Mouse (Mus musculus): ENCODE results near the gene Aif1.
A peak's percentile ranks its signal among the peaks of the same experiment; 100 is the strongest.

Gene Aif1

DNA sequence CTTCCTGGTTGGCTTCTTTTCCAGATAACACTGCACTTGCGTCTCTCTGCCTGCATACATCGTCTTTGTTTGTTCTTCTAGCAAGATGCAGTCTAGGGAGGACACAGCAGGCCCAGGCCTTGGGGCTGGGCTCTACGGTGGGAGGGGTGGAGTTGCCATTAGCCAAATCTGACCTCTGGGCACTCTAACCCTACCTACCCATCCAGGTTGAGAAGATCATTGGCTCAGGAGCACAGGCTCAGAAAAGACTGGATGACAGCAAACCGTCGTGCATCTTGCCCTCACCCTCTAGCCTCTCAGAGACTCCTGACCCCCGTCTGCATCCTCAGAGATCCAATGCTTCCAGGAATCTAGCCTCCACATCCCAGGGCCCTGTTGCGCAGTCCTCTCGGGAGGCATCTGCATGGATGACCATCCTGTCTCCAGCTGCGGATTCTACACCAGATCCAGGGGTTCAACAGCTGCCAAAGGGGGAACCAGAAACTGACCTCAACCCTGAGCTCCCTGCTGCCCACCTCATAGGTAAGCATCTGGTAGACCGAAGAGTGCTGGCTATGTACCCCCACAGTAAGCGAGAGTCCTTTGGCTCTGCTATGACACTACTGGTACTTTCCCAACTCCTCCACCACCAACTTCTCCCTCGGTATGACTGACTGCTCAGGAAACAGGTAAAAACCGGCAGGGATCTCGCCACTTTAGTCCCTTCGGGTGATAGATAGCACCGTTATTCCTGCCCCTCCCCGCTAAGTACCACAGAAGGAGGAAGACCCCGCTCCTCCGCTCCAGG, 19.2 kb upstream of the Aif1 start:
- ATAC-seq (ENCODE audit: low TSS enrichment): peak; percentile 27; the same call in 1 of the 2 replicates

DNA sequence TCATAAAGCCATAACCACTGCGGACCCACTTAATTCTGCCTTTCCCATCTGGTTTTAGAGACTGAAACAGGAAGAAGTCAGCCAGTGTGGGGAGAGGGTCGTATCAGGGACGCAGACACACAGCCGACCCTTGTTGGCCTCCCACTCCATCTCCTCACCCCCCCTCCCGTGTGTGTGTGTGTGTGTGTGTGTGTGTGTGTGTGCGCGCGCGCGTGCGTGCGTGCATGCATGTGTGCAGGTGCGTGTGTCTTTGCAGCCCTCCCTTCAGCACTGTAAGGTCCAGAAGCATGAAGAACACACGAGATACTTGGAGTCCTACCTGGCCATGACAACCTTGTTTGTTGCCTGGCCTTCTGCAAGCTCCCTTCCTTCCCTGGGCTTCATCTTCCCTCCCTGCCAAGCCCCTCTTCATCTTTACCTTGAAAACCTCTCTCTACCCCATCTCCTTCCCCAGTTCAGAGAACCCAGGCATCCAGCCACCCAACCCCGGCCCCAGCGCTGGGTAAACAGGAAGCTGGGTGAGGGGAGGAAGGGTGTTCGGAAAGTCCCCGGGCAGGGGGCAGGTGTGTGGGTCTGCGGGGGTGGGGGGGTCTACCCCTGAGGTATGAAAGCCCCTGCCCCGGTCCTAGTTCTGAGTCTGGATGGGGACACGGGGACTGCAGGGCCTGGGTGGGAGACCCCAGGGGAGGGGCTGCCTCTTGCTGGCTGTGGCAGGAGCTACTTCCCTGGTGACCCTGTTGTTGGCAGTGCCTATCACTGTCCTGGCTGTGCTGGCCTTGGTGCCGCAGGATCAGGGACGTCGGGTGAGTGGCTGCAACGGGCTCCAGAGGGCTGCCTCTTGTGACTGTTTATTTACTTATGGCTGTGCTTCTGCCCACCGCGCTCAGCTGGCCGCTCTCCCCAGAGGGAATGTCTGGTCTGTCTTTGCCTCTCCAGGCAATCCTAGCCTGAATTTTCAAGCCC, 18.3 kb upstream of the Aif1 start, which contains the start of gene Ltb:
Ltb (plus strand) TSS at position 559 of the 963 bp plus-strand sequence.
- no peak for ATAC-seq (ENCODE audit: low TSS enrichment)

GRCm38 (mm10) chr17:35192924-35193323, 17.1 kb upstream of the Aif1 start:
- ATAC-seq (ENCODE audit: low TSS enrichment): no peak

GRCm38 (mm10) chr17:35191723-35192122, 15.9 kb upstream of the Aif1 start:
- ATAC-seq (ENCODE audit: low TSS enrichment): no peak

GRCm38 (mm10) chr17:35190096-35190495, 14.2 kb upstream of the Aif1 start:
- no peak for ATAC-seq (ENCODE audit: low TSS enrichment)

DNA sequence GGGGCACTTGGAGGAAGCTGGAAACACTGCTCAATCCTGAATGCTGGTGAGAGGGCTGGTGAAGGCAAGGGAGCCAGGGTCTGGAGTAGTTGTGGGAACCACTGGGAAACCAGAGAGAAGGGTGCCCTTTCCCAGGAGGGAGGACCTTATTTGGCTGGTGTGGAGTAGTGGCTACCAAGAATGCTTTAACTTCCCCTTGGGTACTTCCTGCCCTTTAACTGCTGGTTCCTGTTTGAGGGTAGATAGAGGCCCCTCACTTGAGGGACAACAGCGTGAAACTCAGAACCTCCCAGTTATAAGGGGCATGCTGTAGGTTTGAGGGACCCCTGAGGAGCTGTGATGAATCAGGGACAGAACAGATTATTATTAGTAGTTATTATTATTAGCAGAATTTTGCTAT, 13.3 kb upstream of the Aif1 start:
- no peak for ATAC-seq (ENCODE audit: low TSS enrichment)

DNA sequence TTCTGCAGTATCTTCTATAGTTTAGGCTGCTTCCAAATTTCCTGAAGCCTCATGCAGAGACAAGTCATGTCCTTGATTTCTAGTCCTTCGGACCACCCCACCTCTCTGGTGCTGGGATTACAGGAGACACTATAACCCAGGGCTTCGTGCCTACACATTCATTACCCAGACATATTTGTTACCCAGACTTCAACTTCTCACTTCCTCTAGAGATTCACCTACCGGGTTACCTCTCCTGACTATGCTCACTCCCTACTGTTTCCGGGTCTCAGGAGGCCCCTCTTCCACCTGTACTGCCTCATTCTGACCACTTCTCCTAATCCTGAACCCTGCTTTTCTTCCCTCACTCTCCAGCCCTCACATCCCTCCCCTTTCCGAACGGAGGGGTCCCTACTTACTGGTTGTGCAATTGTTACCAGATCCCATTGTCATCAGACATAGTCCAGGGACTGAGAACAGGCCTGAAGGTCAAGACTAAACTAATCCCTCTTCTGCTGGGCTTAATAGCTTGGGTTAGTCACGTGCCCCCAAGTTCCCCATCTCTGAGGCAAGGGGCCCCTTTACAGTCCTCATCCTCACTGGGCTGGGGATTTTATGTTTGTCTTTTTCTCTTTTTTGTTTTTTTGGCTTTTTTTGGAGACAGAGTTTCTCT, 12.2 kb upstream of the Aif1 start, which contains the start of gene Lst1:
Lst1 (minus strand) TSS at position 481 of the 652 bp plus-strand sequence.
- ATAC-seq (ENCODE audit: low TSS enrichment): no peak

GRCm38 (mm10) chr17:35187345-35187744, 11.5 kb upstream of the Aif1 start:
- ATAC-seq (ENCODE audit: low TSS enrichment): no peak

DNA sequence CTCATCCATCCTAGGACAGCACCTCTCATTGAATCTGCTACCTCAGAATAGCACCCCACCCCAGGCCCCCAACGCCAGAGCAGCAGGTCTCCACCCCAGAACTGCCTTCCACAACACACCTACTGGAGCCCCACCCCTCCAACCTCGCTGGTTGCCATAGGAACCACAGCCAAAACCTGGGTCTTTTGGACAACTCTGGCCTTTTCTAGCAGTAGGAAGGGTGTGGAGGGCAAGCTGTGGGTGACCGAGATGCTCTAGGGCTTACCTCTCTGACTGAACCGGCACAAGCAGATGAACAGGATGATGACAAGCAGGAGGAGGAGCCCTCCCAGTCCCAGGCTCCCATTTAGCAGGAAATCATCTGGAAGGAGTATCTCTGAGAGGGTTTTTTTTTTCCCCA, 10.8 kb upstream of the Aif1 start:
- no peak; the same call in 1 of the 2 replicates for ATAC-seq (ENCODE audit: low TSS enrichment)

GRCm38 (mm10) chr17:35185639-35186611, 10.1 kb upstream of the Aif1 start:
- ATAC-seq (ENCODE audit: low TSS enrichment): no peak

DNA sequence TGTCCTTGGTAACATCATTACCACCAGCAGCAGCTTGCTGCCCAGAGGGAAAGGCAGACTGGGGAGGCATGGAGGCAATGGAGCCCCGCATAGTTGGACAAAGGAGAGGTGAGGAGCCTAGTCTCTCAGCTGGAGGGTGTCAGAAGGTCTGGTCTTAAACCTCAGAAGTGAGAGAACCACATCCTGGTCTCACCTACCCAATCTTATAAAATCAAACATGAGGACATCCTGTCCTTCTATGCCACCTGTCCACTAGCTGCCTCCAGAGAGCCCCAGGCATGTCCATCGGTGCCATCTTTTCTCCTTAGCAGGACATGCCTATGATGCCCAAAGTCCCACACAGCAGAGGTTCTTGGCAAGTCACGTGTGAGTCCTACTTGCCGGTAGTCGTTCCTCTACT, 4.2 kb upstream of the Aif1 start:
- no peak for ATAC-seq (ENCODE audit: low TSS enrichment)

DNA sequence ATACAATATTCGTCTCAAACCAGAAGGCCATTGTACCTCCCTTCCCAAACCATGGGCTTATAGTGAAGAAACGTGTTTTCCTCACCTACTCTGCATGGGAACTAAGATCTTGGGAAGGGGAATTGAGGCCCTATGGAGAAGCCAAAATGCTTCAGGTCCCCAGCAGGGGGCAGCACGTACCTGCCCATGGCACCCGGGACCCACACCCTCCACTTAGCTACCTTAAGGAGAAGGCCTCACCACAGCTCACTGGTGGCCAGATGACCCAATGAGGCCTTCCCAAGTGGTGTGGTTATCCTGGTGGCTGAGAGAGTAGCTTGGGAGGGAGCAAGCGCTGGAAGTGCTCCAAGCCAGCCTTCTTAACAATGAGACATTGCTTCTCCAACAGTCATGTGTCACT, 2.7 kb upstream of the Aif1 start:
- ATAC-seq (ENCODE audit: low TSS enrichment): peak; percentile 73; the same call in 1 of the 2 replicates

GRCm38 (mm10) chr17:35175382-35175781, 486 bp downstream of the Aif1 start:
- ATAC-seq (ENCODE audit: low TSS enrichment): no peak

DNA sequence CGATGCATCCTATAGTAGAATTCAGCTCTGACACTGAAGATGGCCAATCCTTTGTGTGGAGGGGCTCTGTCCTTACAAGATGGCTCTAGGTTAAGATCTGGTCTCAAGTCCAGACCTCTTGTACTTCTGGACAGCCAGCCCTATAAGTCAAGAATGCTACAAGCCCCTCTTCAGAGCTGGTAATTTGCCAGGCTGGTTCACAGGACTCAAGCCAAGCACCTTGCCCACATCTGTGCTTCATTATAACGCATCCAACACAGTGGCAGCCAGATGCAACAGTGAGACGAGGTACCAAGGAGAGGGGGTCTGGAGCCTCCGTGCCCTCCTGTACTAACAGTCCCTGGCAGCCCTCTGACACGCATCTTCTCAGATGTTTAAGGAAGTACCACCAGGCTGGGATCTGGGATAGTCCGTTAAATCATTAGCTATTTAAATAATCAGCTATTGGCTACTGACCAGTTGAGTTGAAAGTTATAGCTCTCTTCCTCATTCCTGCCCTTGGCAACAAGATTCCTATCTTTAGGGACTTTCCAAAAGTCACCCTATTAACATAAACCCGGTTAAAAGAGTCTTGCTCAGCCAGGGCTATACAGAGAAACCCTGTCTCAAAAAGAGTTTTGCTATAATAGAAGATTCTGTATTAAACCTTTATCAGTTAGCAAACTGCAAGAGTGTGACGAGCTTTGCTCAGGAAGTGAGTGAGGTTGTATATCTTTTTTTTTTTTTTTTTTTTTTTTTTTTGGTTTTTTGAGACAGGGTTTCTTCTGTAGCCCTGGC, 1.5 kb downstream of the Aif1 start:
- ATAC-seq (ENCODE audit: low TSS enrichment): no peak

GRCm38 (mm10) chr17:35173329-35173728, 2.5 kb downstream of the Aif1 start:
- ATAC-seq (ENCODE audit: low TSS enrichment): no peak

DNA sequence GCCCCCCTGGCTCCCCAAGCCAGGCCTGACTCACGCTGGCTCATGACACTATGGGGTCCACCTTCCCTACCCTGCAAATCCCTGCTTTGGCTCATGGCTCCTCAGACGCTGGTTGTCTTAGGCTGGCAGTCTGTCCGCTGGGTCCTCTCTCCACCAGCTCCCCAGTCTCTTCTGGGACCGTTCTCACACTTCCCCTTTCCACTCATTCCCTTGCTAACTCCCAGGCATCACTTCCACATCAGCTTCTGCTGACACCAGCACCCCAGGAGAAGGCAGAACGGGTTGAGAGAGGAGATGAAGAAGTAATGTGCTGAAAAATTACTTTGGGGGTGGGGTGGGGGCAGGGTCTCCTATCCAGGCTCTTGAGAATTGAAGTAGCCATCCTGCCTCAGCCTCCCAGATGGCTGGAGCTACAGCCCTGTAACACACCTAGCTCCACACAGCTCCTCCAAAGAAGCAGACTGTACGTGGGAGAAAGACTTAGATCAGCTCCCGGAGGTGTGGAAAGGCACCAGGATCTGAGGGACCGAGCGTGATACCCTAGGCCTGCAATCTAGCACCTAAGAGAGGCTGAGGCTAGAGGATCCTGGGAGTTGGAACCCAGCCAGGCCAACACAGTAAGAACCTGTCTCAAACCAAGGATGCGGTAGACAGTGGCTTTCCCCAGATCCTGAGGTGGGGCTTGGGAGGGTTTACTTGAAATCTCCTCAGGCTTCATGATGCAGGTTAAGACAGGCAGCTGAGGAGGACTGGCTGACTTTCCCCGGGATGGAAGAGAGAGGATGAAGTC, 3.2 kb downstream of the Aif1 start:
- peak; percentile 76 for ATAC-seq (ENCODE audit: low TSS enrichment)

- no peak for ATAC-seq (ENCODE audit: low TSS enrichment)
These were observed 7.2 kb downstream of the Aif1 start for GRCm38 (mm10) chr17:35168541-35169207.

- ATAC-seq (ENCODE audit: low TSS enrichment): peak; percentile 8; the same call in 1 of the 2 replicates
These were observed 8.1 kb downstream of the Aif1 start for GRCm38 (mm10) chr17:35167794-35168193.

Measured in frontal cortex, adult (tissue).